Mouse (Mus musculus): ENCODE results near the gene Olfr450. TPM values are rescaled to one million over a fixed set of nuclear protein-coding genes. Genes with fewer than 3 reads are reported as not detected.

The Olfr450 gene
- not detected in 2 replicates for polyA plus RNA-seq (2012; rRNA removed)

- WGBS = 71% methylated on average over 1 of the region's 1 CpGs
- H3K4me1 ChIP-seq (ENCODE audit: control insufficient read depth, insufficient read depth, insufficient read length) = no peaks in the 10 kb centered on the region
- no peak for DNase-seq (ENCODE audit: low read depth in 1 of 2, low spot score in 2 of 2)
- H3K27ac ChIP-seq (ENCODE audit: insufficient read depth, low read length) = no peak within 1 kb of the TSS
- H3K27me3 ChIP-seq (ENCODE audit: control insufficient read depth, insufficient read depth, low read length) = no peaks in the 10 kb centered on the region
- H3K36me3 ChIP-seq (ENCODE audit: control insufficient read depth, insufficient read depth, low read length) = no peaks in the 10 kb centered on the region
- TF ChIP-seq CTCF (IDR thresholded peaks at IDR 0.05; ENCODE audit: extremely low read depth, insufficient read depth, insufficient read length, insufficient replicate concordance) (no peak), POLR2A (IDR thresholded peaks at IDR 0.05; ENCODE audit: low read depth, low read length) (no peak)
- no peak within 1 kb of the TSS for H3K4me3 ChIP-seq (ENCODE audit: extremely low read depth, insufficient read depth, insufficient read length)
These were observed at the start of gene Olfr450 for GRCm38 (mm10) chr6:42811639-42812038. Olfr450 (plus strand) TSS chr6:42811939.

- DNase-seq (ENCODE audit: low read depth in 1 of 2, low spot score in 2 of 2) = no peak
- WGBS = 89% methylated on average over 1 of the region's 1 CpGs
- no peak overlapping the region for H3K27ac ChIP-seq (ENCODE audit: insufficient read depth, low read length)
- no peaks in the 10 kb centered on the region for H3K36me3 ChIP-seq (ENCODE audit: control insufficient read depth, insufficient read depth, low read length)
- H3K4me1 ChIP-seq (ENCODE audit: control insufficient read depth, insufficient read depth, insufficient read length) = no peaks in the 10 kb centered on the region
- H3K27me3 ChIP-seq (ENCODE audit: control insufficient read depth, insufficient read depth, low read length) = no peaks in the 10 kb centered on the region
- no peak for TF ChIP-seq CTCF (IDR thresholded peaks at IDR 0.05; ENCODE audit: extremely low read depth, insufficient read depth, insufficient read length, insufficient replicate concordance)
- TF ChIP-seq POLR2A (IDR thresholded peaks at IDR 0.05; ENCODE audit: low read depth, low read length) = no peak
- H3K4me3 ChIP-seq (ENCODE audit: extremely low read depth, insufficient read depth, insufficient read length) = no peak overlapping the region
These were observed 34.7 kb upstream of the Olfr450 start for GRCm38 (mm10) chr6:42777066-42777465.

GRCm38 (mm10) chr6:42784793-42785192 lies 26.9 kb upstream of the Olfr450 start, which contains the start of gene Olfr452:
Olfr452 (plus strand) TSS chr6:42785093.
- Histone ChIP-seq H3K4me1 (ENCODE audit: control insufficient read depth, insufficient read depth, insufficient read length) (no peaks in the 10 kb centered on the region), H3K27me3 (ENCODE audit: control insufficient read depth, insufficient read depth, low read length) (no peaks in the 10 kb centered on the region), H3K27ac (ENCODE audit: insufficient read depth, low read length) (no peak within 1 kb of the TSS), H3K36me3 (ENCODE audit: control insufficient read depth, insufficient read depth, low read length) (no peaks in the 10 kb centered on the region), H3K4me3 (ENCODE audit: extremely low read depth, insufficient read depth, insufficient read length) (no peak within 1 kb of the TSS)
- no peak for DNase-seq (ENCODE audit: low read depth in 1 of 2, low spot score in 2 of 2)
- TF ChIP-seq CTCF (IDR thresholded peaks at IDR 0.05; ENCODE audit: extremely low read depth, insufficient read depth, insufficient read length, insufficient replicate concordance) = no peak
- no peak for TF ChIP-seq POLR2A (IDR thresholded peaks at IDR 0.05; ENCODE audit: low read depth, low read length)

- TF ChIP-seq POLR2A (IDR thresholded peaks at IDR 0.05; ENCODE audit: low read depth, low read length) (no peak), CTCF (IDR thresholded peaks at IDR 0.05; ENCODE audit: extremely low read depth, insufficient read depth, insufficient read length, insufficient replicate concordance) (no peak)
- Histone ChIP-seq H3K4me1 (ENCODE audit: control insufficient read depth, insufficient read depth, insufficient read length) (no peaks in the 10 kb centered on the region), H3K27me3 (ENCODE audit: control insufficient read depth, insufficient read depth, low read length) (no peaks in the 10 kb centered on the region), H3K27ac (ENCODE audit: insufficient read depth, low read length) (no peak overlapping the region), H3K36me3 (ENCODE audit: control insufficient read depth, insufficient read depth, low read length) (no peaks in the 10 kb centered on the region), H3K4me3 (ENCODE audit: extremely low read depth, insufficient read depth, insufficient read length) (no peak overlapping the region)
- no peak for DNase-seq (ENCODE audit: low read depth in 1 of 2, low spot score in 2 of 2)
- WGBS = 48% methylated on average over 4 of the region's 4 CpGs
These were observed 21.3 kb upstream of the Olfr450 start for GRCm38 (mm10) chr6:42790247-42790948.

GRCm38 (mm10) chr6:42790949-42791556 lies 20.7 kb upstream of the Olfr450 start:
- DNase-seq (ENCODE audit: low read depth in 1 of 2, low spot score in 2 of 2) = no peak
- Histone ChIP-seq H3K27me3 (ENCODE audit: control insufficient read depth, insufficient read depth, low read length) (no peaks in the 10 kb centered on the region), H3K36me3 (ENCODE audit: control insufficient read depth, insufficient read depth, low read length) (no peaks in the 10 kb centered on the region), H3K4me3 (ENCODE audit: extremely low read depth, insufficient read depth, insufficient read length) (no peak overlapping the region), H3K27ac (ENCODE audit: insufficient read depth, low read length) (no peak overlapping the region), H3K4me1 (ENCODE audit: control insufficient read depth, insufficient read depth, insufficient read length) (no peaks in the 10 kb centered on the region)
- 88% methylated on average over 9 of the region's 9 CpGs for WGBS
- no peak for TF ChIP-seq CTCF (IDR thresholded peaks at IDR 0.05; ENCODE audit: extremely low read depth, insufficient read depth, insufficient read length, insufficient replicate concordance)
- TF ChIP-seq POLR2A (IDR thresholded peaks at IDR 0.05; ENCODE audit: low read depth, low read length) = no peak

GRCm38 (mm10) chr6:42794982-42795381 lies 16.8 kb upstream of the Olfr450 start:
- no peak for TF ChIP-seq POLR2A (IDR thresholded peaks at IDR 0.05; ENCODE audit: low read depth, low read length)
- H3K4me3 ChIP-seq (ENCODE audit: extremely low read depth, insufficient read depth, insufficient read length) = no peak overlapping the region
- H3K27ac ChIP-seq (ENCODE audit: insufficient read depth, low read length) = no peak overlapping the region
- no peaks in the 10 kb centered on the region for H3K4me1 ChIP-seq (ENCODE audit: control insufficient read depth, insufficient read depth, insufficient read length)
- DNase-seq (ENCODE audit: low read depth in 1 of 2, low spot score in 2 of 2) = no peak
- WGBS = 88% methylated on average over 3 of the region's 3 CpGs
- H3K27me3 ChIP-seq (ENCODE audit: control insufficient read depth, insufficient read depth, low read length) = no peaks in the 10 kb centered on the region
- H3K36me3 ChIP-seq (ENCODE audit: control insufficient read depth, insufficient read depth, low read length) = no peaks in the 10 kb centered on the region

GRCm38 (mm10) chr6:42834084-42834483 lies 22.3 kb downstream of the Olfr450 start, which contains the start of gene Olfr449:
Olfr449 (plus strand) TSS chr6:42834384.
- Histone ChIP-seq H3K27me3 (ENCODE audit: control insufficient read depth, insufficient read depth, low read length) (no peaks in the 10 kb centered on the region), H3K27ac (ENCODE audit: insufficient read depth, low read length) (no peak within 1 kb of the TSS), H3K4me1 (ENCODE audit: control insufficient read depth, insufficient read depth, insufficient read length) (no peaks in the 10 kb centered on the region), H3K4me3 (ENCODE audit: extremely low read depth, insufficient read depth, insufficient read length) (no peak within 1 kb of the TSS), H3K36me3 (ENCODE audit: control insufficient read depth, insufficient read depth, low read length) (no peaks in the 10 kb centered on the region)
- no peak for TF ChIP-seq POLR2A (IDR thresholded peaks at IDR 0.05; ENCODE audit: low read depth, low read length)
- no peak for TF ChIP-seq CTCF (IDR thresholded peaks at IDR 0.05; ENCODE audit: extremely low read depth, insufficient read depth, insufficient read length, insufficient replicate concordance)
- no peak for DNase-seq (ENCODE audit: low read depth in 1 of 2, low spot score in 2 of 2)
